Mouse (Mus musculus) MEL (cell line): Measurements from ENCODE around the gene Agbl1. TPM values are rescaled to one million over a fixed set of nuclear protein-coding genes. Genes with fewer than 3 reads are reported as not detected.

Source experiments
- DNase-seq: peaks from one replicate; pipeline ENCODE4 v3.0.0; 2011; ENCODE audit warnings: low read depth, low spot score
- H3K27ac ChIP-seq: 2 replicates; pipeline ENCODE4 v1.5.1; 2012; ENCODE audit warnings: low read depth, mild to moderate bottlenecking, control low read depth, low read length, moderate library complexity; ENCODE audit not compliant: control insufficient read depth
- H3K27me3 ChIP-seq, 2 experiments: fragments of 150-350 bp in 1 of 2; sonication (generic) in 1 of 2; 2 replicates each; pipeline ENCODE4 v1.6.1; 2012; ENCODE audit warnings: low read length in 2 of 2, mild to moderate bottlenecking in 2 of 2, improper control_type of control experiment in 1 of 2, moderate library complexity in 1 of 2; ENCODE audit not compliant: insufficient read depth in 2 of 2, control insufficient read depth in 1 of 2
- H3K36me3 ChIP-seq, 2 experiments: 2 replicates each; pipeline ENCODE4 v1.6.1; 2012 to 2014; ENCODE audit warnings: low read length in 2 of 2, improper control_type of control experiment in 1 of 2, inconsistent platforms in 1 of 2, mild to moderate bottlenecking in 1 of 2; ENCODE audit not compliant: insufficient read depth in 2 of 2, control insufficient read depth in 1 of 2
- H3K4me1 ChIP-seq, 2 experiments: fragments of 150-350 bp in 1 of 2; sonication (generic) in 1 of 2; 2 replicates each; pipeline ENCODE4 v1.6.1; 2012; ENCODE audit warnings: low read length in 2 of 2, improper control_type of control experiment in 1 of 2, mild to moderate bottlenecking in 1 of 2; ENCODE audit not compliant: insufficient read depth in 2 of 2, control insufficient read depth in 1 of 2
- H3K4me3 ChIP-seq, 2 experiments: fragments of 150-350 bp in 1 of 2; sonication (generic) in 1 of 2; 2 replicates each; pipeline ENCODE4 v1.5.1; 2012; ENCODE audit warnings: low read depth in 2 of 2, low read length in 2 of 2, mild to moderate bottlenecking in 2 of 2, moderate library complexity in 2 of 2, control low read depth in 1 of 2, improper control_type of control experiment in 1 of 2; ENCODE audit not compliant: control insufficient read depth in 1 of 2, insufficient read depth in 1 of 2
- H3K79me2 ChIP-seq: 2 replicates; pipeline ENCODE4 v1.6.1; 2012; ENCODE audit warnings: mild to moderate bottlenecking, low read length, moderate library complexity; ENCODE audit not compliant: control insufficient read depth, poor library complexity, insufficient read depth
- H3K9ac ChIP-seq: 2 replicates; pipeline ENCODE4 v1.6.1; 2012; ENCODE audit warnings: low read depth, mild to moderate bottlenecking, control low read depth, low read length, moderate library complexity; ENCODE audit not compliant: control insufficient read depth, poor library complexity, severe bottlenecking
- H3K9me3 ChIP-seq: fragments of 150-350 bp; sonication (generic); replicated peaks from 2 replicates; pipeline ENCODE4 v1.6.1; 2012; ENCODE audit warnings: mild to moderate bottlenecking, low read length, improper control_type of control experiment, moderate library complexity; ENCODE audit not compliant: insufficient read depth
- BHLHE40 ChIP-seq: IDR thresholded peaks from 2 replicates; pipeline ENCODE4 v1.6.1; 2012; ENCODE audit warnings: low read depth, mild to moderate bottlenecking, inconsistent platforms, low read length, improper control_type of control experiment, borderline replicate concordance
- CHD2 ChIP-seq: IDR thresholded peaks from 2 replicates; pipeline ENCODE4 v1.6.1; 2011; ENCODE audit warnings: low read length, improper control_type of control experiment
- CTCF ChIP-seq, 3 experiments: IDR thresholded peaks in 2 of 3; conservative IDR thresholded peaks in 1 of 3; 2 replicates each; pipeline ENCODE4 v1.5.1; 2011 to 2012; ENCODE audit warnings: low read length in 3 of 3, low read depth in 2 of 3, mild to moderate bottlenecking in 2 of 3, improper control_type of control experiment in 1 of 3, inconsistent platforms in 1 of 3, mixed read lengths in 1 of 3, moderate library complexity in 1 of 3; ENCODE audit not compliant: control insufficient read depth in 1 of 3, insufficient read depth in 1 of 3, poor library complexity in 1 of 3, severe bottlenecking in 1 of 3
- E2F4 ChIP-seq: IDR thresholded peaks from 2 replicates; pipeline ENCODE4 v1.6.1; 2011; ENCODE audit warnings: low read depth, low read length, improper control_type of control experiment, borderline replicate concordance
- ELF1 ChIP-seq: IDR thresholded peaks from 2 replicates; pipeline ENCODE4 v1.6.1; 2014; ENCODE audit warnings: low read depth, mild to moderate bottlenecking, inconsistent platforms, low read length, improper control_type of control experiment, moderate library complexity
- EP300 ChIP-seq, 2 experiments: IDR thresholded peaks; 2 replicates each; pipeline ENCODE4 v1.6.1; 2011; ENCODE audit warnings: improper control_type of control experiment in 2 of 2, low read length in 2 of 2, low read depth in 1 of 2, mild to moderate bottlenecking in 1 of 2
- GABPA ChIP-seq: IDR thresholded peaks from 2 replicates; pipeline ENCODE4 v1.6.1; 2012; ENCODE audit warnings: low read depth, mild to moderate bottlenecking, inconsistent platforms, low read length, improper control_type of control experiment, moderate library complexity
- HCFC1 ChIP-seq: IDR thresholded peaks from 2 replicates; pipeline ENCODE4 v1.6.1; 2012; ENCODE audit warnings: low read depth, mild to moderate bottlenecking, inconsistent platforms, low read length, improper control_type of control experiment, moderate library complexity
- KAT2A ChIP-seq: conservative IDR thresholded peaks from 2 replicates; pipeline ENCODE4 v1.6.1; 2012; ENCODE audit warnings: low read depth, low read length, improper control_type of control experiment, inconsistent platforms
- MAFK ChIP-seq: IDR thresholded peaks from 2 replicates; pipeline ENCODE4 v1.6.1; 2011; ENCODE audit warnings: low read depth, mild to moderate bottlenecking, low read length, improper control_type of control experiment, borderline replicate concordance
- MAX ChIP-seq: IDR thresholded peaks from 2 replicates; pipeline ENCODE4 v1.6.1; 2011; ENCODE audit warnings: low read length, improper control_type of control experiment
- MAZ ChIP-seq: IDR thresholded peaks from 2 replicates; pipeline ENCODE4 v1.6.1; 2012; ENCODE audit warnings: low read depth, mild to moderate bottlenecking, inconsistent platforms, low read length, improper control_type of control experiment
- MEF2A ChIP-seq: IDR thresholded peaks from 2 replicates; pipeline ENCODE4 v1.6.1; 2014; ENCODE audit warnings: low read depth, mild to moderate bottlenecking, inconsistent platforms, low read length, improper control_type of control experiment; ENCODE audit not compliant: poor library complexity, insufficient replicate concordance, severe bottlenecking; ENCODE audit errors: extremely low read depth
- MYC ChIP-seq: IDR thresholded peaks from 2 replicates; pipeline ENCODE4 v1.6.1; 2011; ENCODE audit warnings: low read depth, mild to moderate bottlenecking, low read length, improper control_type of control experiment, moderate library complexity
- NRF1 ChIP-seq: IDR thresholded peaks from 2 replicates; pipeline ENCODE4 v1.6.1; 2014; ENCODE audit warnings: low read depth, mild to moderate bottlenecking, inconsistent platforms, low read length, improper control_type of control experiment, moderate library complexity; ENCODE audit not compliant: poor library complexity, insufficient read depth, severe bottlenecking
- POLR2A ChIP-seq, 2 experiments: IDR thresholded peaks; 2 replicates each; pipeline ENCODE4 v1.6.1; 2011 to 2012; ENCODE audit warnings: low read length in 2 of 2, mild to moderate bottlenecking in 2 of 2, control low read depth in 1 of 2, improper control_type of control experiment in 1 of 2, low read depth in 1 of 2, moderate library complexity in 1 of 2; ENCODE audit not compliant: control insufficient read depth in 1 of 2, insufficient read depth in 1 of 2, poor library complexity in 1 of 2
- POLR2AphosphoS2 ChIP-seq: IDR thresholded peaks from 2 replicates; pipeline ENCODE4 v1.6.1; 2011; ENCODE audit warnings: low read length, improper control_type of control experiment
- RAD21 ChIP-seq: IDR thresholded peaks from 2 replicates; pipeline ENCODE4 v1.6.1; 2011; ENCODE audit warnings: mild to moderate bottlenecking, low read depth, low read length, improper control_type of control experiment
- RCOR1 ChIP-seq: IDR thresholded peaks from 2 replicates; pipeline ENCODE4 v1.6.1; 2012; ENCODE audit warnings: low read depth, mild to moderate bottlenecking, inconsistent platforms, low read length, improper control_type of control experiment
- SIN3A ChIP-seq: IDR thresholded peaks from 2 replicates; pipeline ENCODE4 v1.6.1; 2012; ENCODE audit warnings: low read length, improper control_type of control experiment, inconsistent platforms
- SMC3 ChIP-seq: IDR thresholded peaks from 2 replicates; pipeline ENCODE4 v1.6.1; 2011; ENCODE audit warnings: low read depth, low read length, improper control_type of control experiment
- TAL1 ChIP-seq: IDR thresholded peaks from 2 replicates; pipeline ENCODE4 v1.6.1; 2012; ENCODE audit warnings: mild to moderate bottlenecking, inconsistent platforms, low read length, moderate library complexity, mixed read lengths
- TBP ChIP-seq: IDR thresholded peaks from 2 replicates; pipeline ENCODE4 v1.8.0; 2011; ENCODE audit warnings: low read depth, low read length, improper control_type of control experiment
- USF2 ChIP-seq, 2 experiments: IDR thresholded peaks; 2 replicates each; pipeline ENCODE4 v1.6.1; 2011 to 2012; ENCODE audit warnings: improper control_type of control experiment in 2 of 2, low read length in 2 of 2, borderline replicate concordance in 1 of 2, inconsistent platforms in 1 of 2, low read depth in 1 of 2, mild to moderate bottlenecking in 1 of 2; ENCODE audit not compliant: insufficient read depth in 1 of 2
- ZC3H11A ChIP-seq: IDR thresholded peaks from 2 replicates; pipeline ENCODE4 v1.6.1; 2012; ENCODE audit warnings: low read depth, mild to moderate bottlenecking, inconsistent platforms, low read length, improper control_type of control experiment
- ZKSCAN1 ChIP-seq: IDR thresholded peaks from 2 replicates; pipeline ENCODE4 v1.6.1; 2012; ENCODE audit warnings: low read depth, mild to moderate bottlenecking, inconsistent platforms, low read length, improper control_type of control experiment, moderate library complexity
- ZNF384 ChIP-seq: IDR thresholded peaks from 2 replicates; pipeline ENCODE4 v1.6.1; 2012; ENCODE audit warnings: low read depth, mild to moderate bottlenecking, inconsistent platforms, low read length, improper control_type of control experiment
- polyA plus RNA-seq, 2 experiments: library from polyadenylated mRNA; stranded (reverse) in 1 of 2; unstranded in 1 of 2; fragments of >175 nt in 1 of 2; fragments of >200 nt in 1 of 2; gene quantifications; 2 replicates each; pipeline versions ENCODE4 v1.2.1 to v1.2.4; 2012; ENCODE audit warnings: low replicate concordance in 2 of 2, low read depth in 1 of 2; ENCODE audit not compliant: insufficient read length in 2 of 2, insufficient read depth in 1 of 2, missing spikeins in 1 of 2
- total RNA-seq: library from RNA; depleted of rRNA; stranded (reverse); fragments of 300-350 nt; gene quantifications from 2 replicates; pipeline ENCODE4 v1.2.3, GENCODE M21; 2012

The Agbl1 gene
- total and polyA plus RNA-seq, 3 experiments = not detected

- no peaks in the 10 kb centered on the region for H3K36me3 ChIP-seq
- DNase-seq = no peak
- H3K79me2 ChIP-seq = no peaks in the 10 kb centered on the region
- no peaks in the 10 kb centered on the region for H3K9me3 ChIP-seq
- H3K9ac ChIP-seq = no peak overlapping the region
- no peaks in the 10 kb centered on the region for H3K4me1 ChIP-seq
- H3K27me3 ChIP-seq = no peaks in the 10 kb centered on the region
- H3K27ac ChIP-seq = no peak overlapping the region
- no peak for TF ChIP-seq RAD21
- no peak for TF ChIP-seq USF2 (IDR thresholded peaks at IDR 0.05; ENCODE audit: borderline replicate concordance in 1 of 2, insufficient read depth in 1 of 2, low read depth in 1 of 2, low read length in 2 of 2)
- TF ChIP-seq ZNF384 = no peak
- no peak for TF ChIP-seq BHLHE40
- no peak for TF ChIP-seq RCOR1
- no peak for TF ChIP-seq MAX
- TF ChIP-seq SIN3A = no peak
- no peak for TF ChIP-seq TBP
- TF ChIP-seq CTCF (IDR thresholded peaks at IDR 0.05 in 2 of 3, conservative IDR thresholded peaks at IDR 0.05 in 1 of 3; ENCODE audit: control insufficient read depth in 1 of 3, insufficient read depth in 1 of 3, low read depth in 2 of 3, low read length in 3 of 3, poor library complexity in 1 of 3, severe bottlenecking in 1 of 3) = no peak
- TF ChIP-seq GABPA = no peak
- no peak for TF ChIP-seq ELF1
- H3K4me3 ChIP-seq = no peak overlapping the region
Observed at GRCm38 (mm10) chr7:76371269-76371668, 141.6 kb downstream of the Agbl1 start.

GRCm38 (mm10) chr7:76379493-76379892 lies 149.8 kb downstream of the Agbl1 start:
- Histone ChIP-seq H3K79me2 (no peaks in the 10 kb centered on the region), H3K27me3 (no peaks in the 10 kb centered on the region), H3K4me1 (no peaks in the 10 kb centered on the region), H3K9me3 (no peaks in the 10 kb centered on the region), H3K27ac (no peak overlapping the region), H3K9ac (no peak overlapping the region), H3K36me3 (no peaks in the 10 kb centered on the region), H3K4me3 (no peak overlapping the region)
- no peak for TF ChIP-seq RCOR1
- no peak for TF ChIP-seq MAFK
- no peak for TF ChIP-seq ZNF384
- no peak for TF ChIP-seq CTCF (IDR thresholded peaks at IDR 0.05 in 2 of 3, conservative IDR thresholded peaks at IDR 0.05 in 1 of 3; ENCODE audit: control insufficient read depth in 1 of 3, insufficient read depth in 1 of 3, low read depth in 2 of 3, low read length in 3 of 3, poor library complexity in 1 of 3, severe bottlenecking in 1 of 3)
- no peak for TF ChIP-seq MAZ
- TF ChIP-seq E2F4 = no peak
- TF ChIP-seq POLR2A (IDR thresholded peaks at IDR 0.05; ENCODE audit: control insufficient read depth in 1 of 2, insufficient read depth in 1 of 2, low read depth in 1 of 2, low read length in 2 of 2, poor library complexity in 1 of 2) = no peak
- no peak for TF ChIP-seq NRF1
- no peak for TF ChIP-seq MYC
- no peak for TF ChIP-seq HCFC1
- TF ChIP-seq KAT2A = no peak
- TF ChIP-seq MEF2A = no peak
- no peak for TF ChIP-seq SMC3
- TF ChIP-seq CHD2 = no peak
- TF ChIP-seq EP300 (IDR thresholded peaks at IDR 0.05; ENCODE audit: low read depth in 1 of 2, low read length in 2 of 2) = no peak
- TF ChIP-seq ZC3H11A = no peak
- no peak for TF ChIP-seq ZKSCAN1
- no peak for TF ChIP-seq POLR2AphosphoS2
- TF ChIP-seq USF2 (IDR thresholded peaks at IDR 0.05; ENCODE audit: borderline replicate concordance in 1 of 2, insufficient read depth in 1 of 2, low read depth in 1 of 2, low read length in 2 of 2) = no peak
- no peak for TF ChIP-seq TAL1
- DNase-seq = no peak
